Mouse (Mus musculus): ENCODE results near the gene Filip1.

Filip1 gene

GRCm38 (mm10) chr9:79898815-79899214 lies 113.8 kb downstream of the Filip1 start:
- peak; percentile 37 for DNase-seq (ENCODE audit: low read depth)

- DNase-seq (ENCODE audit: low read depth): no peak
These were observed 118.0 kb downstream of the Filip1 start for GRCm38 (mm10) chr9:79894665-79895064.

GRCm38 (mm10) chr9:79893841-79894612 lies 118.6 kb downstream of the Filip1 start:
- DNase-seq (ENCODE audit: low read depth): no peak

- DNase-seq (ENCODE audit: low read depth): no peak
These were observed 120.5 kb downstream of the Filip1 start for GRCm38 (mm10) chr9:79892183-79892582.

GRCm38 (mm10) chr9:79890488-79890887 lies 122.2 kb downstream of the Filip1 start:
- no peak for DNase-seq (ENCODE audit: low read depth)

- no peak for DNase-seq (ENCODE audit: low read depth)
These were observed 123.5 kb downstream of the Filip1 start for GRCm38 (mm10) chr9:79889132-79889531.

- peak; percentile 2 for DNase-seq (ENCODE audit: low read depth)
These were observed 127.1 kb downstream of the Filip1 start for GRCm38 (mm10) chr9:79885244-79886210.

GRCm38 (mm10) chr9:79883139-79883538 lies 129.5 kb downstream of the Filip1 start:
- no peak for DNase-seq (ENCODE audit: low read depth)

GRCm38 (mm10) chr9:79880031-79880430 lies 132.6 kb downstream of the Filip1 start:
- no peak for DNase-seq (ENCODE audit: low read depth)

GRCm38 (mm10) chr9:79875522-79876131 lies 137.0 kb downstream of the Filip1 start:
- DNase-seq (ENCODE audit: low read depth): no peak

- DNase-seq (ENCODE audit: low read depth): no peak
These were observed 140.1 kb downstream of the Filip1 start for GRCm38 (mm10) chr9:79872598-79872997.

GRCm38 (mm10) chr9:79869512-79869911 lies 143.1 kb downstream of the Filip1 start:
- DNase-seq (ENCODE audit: low read depth): no peak

GRCm38 (mm10) chr9:79865998-79866397 lies 146.7 kb downstream of the Filip1 start:
- DNase-seq (ENCODE audit: low read depth): peak; percentile 6

GRCm38 (mm10) chr9:79862544-79862943 lies 150.1 kb downstream of the Filip1 start:
- DNase-seq (ENCODE audit: low read depth): no peak

GRCm38 (mm10) chr9:79847099-79847498 lies 165.6 kb downstream of the Filip1 start:
- DNase-seq (ENCODE audit: low read depth): no peak

- no peak for DNase-seq (ENCODE audit: low read depth)
These were observed 170.0 kb downstream of the Filip1 start for GRCm38 (mm10) chr9:79842615-79843014.

- DNase-seq (ENCODE audit: low read depth): no peak
These were observed 170.6 kb downstream of the Filip1 start for GRCm38 (mm10) chr9:79842028-79842427.

- no peak for DNase-seq (ENCODE audit: low read depth)
These were observed 181.4 kb downstream of the Filip1 start for GRCm38 (mm10) chr9:79831294-79831693.

- DNase-seq (ENCODE audit: low read depth): no peak
These were observed 181.8 kb downstream of the Filip1 start for GRCm38 (mm10) chr9:79830874-79831273.

- no peak for DNase-seq (ENCODE audit: low read depth)
These were observed 182.5 kb downstream of the Filip1 start for GRCm38 (mm10) chr9:79829842-79830800.

- no peak for DNase-seq (ENCODE audit: low read depth)
These were observed 185.6 kb downstream of the Filip1 start for GRCm38 (mm10) chr9:79827072-79827471.
